Mouse (Mus musculus) gastrocnemius, postnatal 36 days (tissue): ENCODE results near the gene Cenpn. TPM values are rescaled to one million over a fixed set of nuclear protein-coding genes. Genes with fewer than 3 reads are reported as not detected.

Experiments used
- DNase-seq, 2 experiments: peaks; one replicate each; pipeline ENCODE4 v3.0.0; 2022
- intact Hi-C: fragments of 180-260 bp; cut with DNase I; formaldehyde crosslinking; loops from one replicate; pipeline ENCODE4 v1.15.1; 2025
- total RNA-seq, 2 experiments: library from RNA; stranded (reverse); gene quantifications; 2 replicates each; pipeline ENCODE4 v1.2.3; 2021

Cenpn gene
- total RNA-seq, 2 experiments from 2014 or later: 0.56 to 0.64 TPM

- intact Hi-C loops: no loop called here
- no peak for DNase-seq
Observed at GRCm38 (mm10) chr8:116989842-116990241, 68.3 kb downstream of the Cenpn start.

Other genes with a start within 250 kb of the Cenpn start
- gene Cdyl2, start 188.7 kb upstream of the Cenpn start, total RNA-seq: 1 to 10 TPM; 2.1 to 2.8 TPM
- gene Cmc2, start 275 bp upstream of the Cenpn start, total RNA-seq: 10 to 100 TPM; 23.1 to 30.7 TPM
- gene Atmin, start 21.7 kb downstream of the Cenpn start, total RNA-seq: 10 to 100 TPM; 16.9 to 18.9 TPM
- gene 1700030J22Rik, start 57.2 kb downstream of the Cenpn start, total RNA-seq: under 1 TPM; 0.18 to 0.27 TPM
- 10 to 100 TPM; 35.7 to 39.4 TPM for gene Gcsh, start 71.8 kb downstream of the Cenpn start, total RNA-seq
- gene Pkd1l2, start 160.7 kb downstream of the Cenpn start, total RNA-seq: under 1 TPM; 0.13 to 0.15 TPM
- gene Bco1, start 174.1 kb downstream of the Cenpn start, total RNA-seq: under 1 TPM in 1 of 2 experiments, not detected in 1; 0.15 TPM
- 1 to 10 TPM; 3.9 to 4.5 TPM for gene Gan, start 236.4 kb downstream of the Cenpn start, total RNA-seq